Mouse (Mus musculus) E14TG2a.4 (cell line): ENCODE data around the gene Dnah2.

ENCODE experiments used
- CTCF ChIP-seq: conservative IDR thresholded peaks from 2 replicates; pipeline ENCODE4 v1.5.1; 2014; ENCODE audit warnings: low read length
- NANOG ChIP-seq: IDR thresholded peaks from 2 replicates; pipeline ENCODE4 v1.6.1; 2014; ENCODE audit warnings: borderline replicate concordance, low read length, mixed read lengths

DNA sequence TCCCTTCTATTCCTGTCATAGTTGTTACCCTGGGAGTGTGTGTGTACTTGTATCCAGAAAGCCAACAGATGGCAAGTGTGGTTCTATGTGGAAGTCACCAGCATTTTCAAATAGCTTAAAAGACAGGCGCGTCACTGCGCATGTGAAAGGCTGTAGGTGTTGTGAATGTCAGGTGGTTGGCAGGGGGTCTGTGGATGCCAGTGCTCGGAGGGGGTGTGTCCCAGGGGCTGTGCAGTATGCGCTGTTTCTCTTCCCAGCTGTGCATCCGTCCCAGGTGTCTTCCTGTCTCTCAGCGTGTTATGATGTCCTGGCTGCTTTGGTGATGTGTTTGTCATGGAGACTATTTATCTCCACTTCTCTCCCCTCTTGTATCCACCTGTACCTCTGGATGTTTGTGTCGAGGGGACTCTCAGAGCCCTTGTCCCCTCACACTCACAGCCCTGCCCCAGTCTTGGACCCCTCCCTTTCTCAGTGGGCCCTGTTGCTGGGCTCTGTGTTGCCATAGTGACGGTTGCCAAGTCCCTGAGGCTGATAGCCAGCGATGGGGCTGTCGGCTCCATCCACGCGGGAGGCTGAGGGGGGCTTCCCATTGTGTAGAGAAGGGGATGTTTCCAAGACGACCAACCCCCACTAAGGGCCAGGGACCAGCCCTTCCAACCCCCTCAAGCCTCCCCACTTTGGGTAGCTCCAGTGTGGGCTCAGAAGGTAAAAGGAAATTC lies 3.9 kb upstream of the Dnah2 start:
- no peak for TF ChIP-seq CTCF
- no peak for TF ChIP-seq NANOG
